In genomic region chrX:88072741-88073419, GRCm38 (mm10) we compare ENCODE assay signal across 21 mouse cellular contexts. TPM values are rescaled to one million over a fixed set of nuclear protein-coding genes. Genes with fewer than 3 reads are reported as not detected.
A peak's percentile ranks its signal among the peaks of the same experiment; 100 is the strongest.
DNase-seq lines count a peak whose midpoint lies in the region; ATAC-seq lines count a peak whose summit lies in the region.
"Had no signal": no experiment of that assay in that cellular context is flagged by ENCODE, and none has a peak within 500 bp of the region (broad histone marks: within the 10 kb centered on the region; RNA-seq: fewer than 3 reads in every experiment).

No protein-coding gene starts in this region.

- WGBS in forebrain, embryonic 13.5 days, result 43% methylated on average over 7 of the region's 7 CpGs
- 36% methylated on average over 7 of the region's 7 CpGs for WGBS in forebrain, embryonic 12.5 days
- 44% methylated on average over 7 of the region's 7 CpGs for WGBS in limb, embryonic 10.5 days

- no peak overlapping the region for H3K4me3 ChIP-seq in forebrain, embryonic 13.5 days
- H3K4me3 ChIP-seq in forebrain, embryonic 12.5 days (replicated peaks), result no peak overlapping the region
- H3K4me3 ChIP-seq in limb, embryonic 10.5 days, result no peak overlapping the region
- H3K4me3 ChIP-seq: embryonic facial prominence, embryonic 15.5 days; forebrain, embryonic 10.5 days; heart, adult 2 months; hindbrain, embryonic 13.5 days; left cerebral cortex, adult 2 months; liver, embryonic 15.5 days; megakaryocyte, embryonic 14.5 days; neural tube, embryonic 12.5 days had no signal

- intact Hi-C loops in left cerebral cortex, postnatal 4 days (cut with DNase I), result no loop called here
- intact Hi-C loops in left cerebral cortex, postnatal 10 days (cut with DNase I), result no loop called here

- H3K27ac ChIP-seq in forebrain, embryonic 13.5 days, result no peak overlapping the region
- H3K27ac ChIP-seq in forebrain, embryonic 12.5 days, result no peak overlapping the region
- H3K27ac ChIP-seq in limb, embryonic 10.5 days, result no peak overlapping the region
- H3K27ac ChIP-seq: embryonic facial prominence, embryonic 15.5 days; forebrain, embryonic 10.5 days; heart, adult 2 months; hindbrain, embryonic 13.5 days; left cerebral cortex, adult 2 months; liver, embryonic 15.5 days; neural tube, embryonic 12.5 days had no signal

- DNase-seq in left cerebral cortex, postnatal 4 days, result peak; percentile 38
- DNase-seq in left cerebral cortex, postnatal 10 days (ENCODE audit: extremely low spot score in 1 of 2, low spot score in 2 of 2), result no peak
- peak; percentile 50 for DNase-seq in cerebellum, adult 11-12 months
- DNase-seq in cerebellum, postnatal 25 days, result peak; percentile 49 to 68
- DNase-seq in limb, embryonic 10.5 days (ENCODE audit: low spot score), result no peak
- DNase-seq in spleen, adult 12 weeks (ENCODE audit: low spot score), result no peak
- DNase-seq: adrenal gland, adult 8-10 months; embryo, embryonic 11 days; heart, adult 2 months; lung, postnatal 10 days had no signal

- H3K27me3 ChIP-seq in forebrain, embryonic 13.5 days, result no peaks in the 10 kb centered on the region
- H3K27me3 ChIP-seq in forebrain, embryonic 12.5 days, result no peaks in the 10 kb centered on the region
- H3K27me3 ChIP-seq in limb, embryonic 10.5 days (ENCODE audit: low read depth, poor library complexity, severe bottlenecking), result no peaks in the 10 kb centered on the region
- H3K27me3 ChIP-seq: embryonic facial prominence, embryonic 15.5 days; hindbrain, embryonic 13.5 days; liver, embryonic 15.5 days; neural tube, embryonic 12.5 days had no signal

- H3K9ac ChIP-seq in forebrain, embryonic 13.5 days, result no peak overlapping the region
- no peak overlapping the region for H3K9ac ChIP-seq in forebrain, embryonic 12.5 days
- H3K9ac ChIP-seq: embryonic facial prominence, embryonic 15.5 days; hindbrain, embryonic 13.5 days; liver, embryonic 15.5 days; neural tube, embryonic 12.5 days had no signal

- no peak overlapping the region for H3K4me2 ChIP-seq in forebrain, embryonic 13.5 days
- no peak overlapping the region for H3K4me2 ChIP-seq in forebrain, embryonic 12.5 days
- H3K4me2 ChIP-seq: embryonic facial prominence, embryonic 15.5 days; hindbrain, embryonic 13.5 days; liver, embryonic 15.5 days; neural tube, embryonic 12.5 days had no signal

- ATAC-seq in forebrain, embryonic 13.5 days, result 0 out of 2 replicates have a peak, but pooled peaks have one; percentile 10
- no peak for ATAC-seq in forebrain, embryonic 12.5 days (ENCODE audit: low FRiP score)
- ATAC-seq: intestine, embryonic 16.5 days had no signal

- no peaks in the 10 kb centered on the region for H3K36me3 ChIP-seq in forebrain, embryonic 13.5 days (ENCODE audit: poor library complexity, severe bottlenecking)
- no peaks in the 10 kb centered on the region for H3K36me3 ChIP-seq in forebrain, embryonic 12.5 days (replicated peaks)
- no peaks in the 10 kb centered on the region for H3K36me3 ChIP-seq in limb, embryonic 10.5 days
- H3K36me3 ChIP-seq: embryonic facial prominence, embryonic 15.5 days; forebrain, embryonic 10.5 days; hindbrain, embryonic 13.5 days; liver, embryonic 15.5 days; neural tube, embryonic 12.5 days had no signal

- H3K4me1 ChIP-seq in forebrain, embryonic 13.5 days, result no peaks in the 10 kb centered on the region
- H3K4me1 ChIP-seq in forebrain, embryonic 12.5 days, result no peaks in the 10 kb centered on the region
- no peaks in the 10 kb centered on the region for H3K4me1 ChIP-seq in limb, embryonic 10.5 days
- H3K4me1 ChIP-seq: embryonic facial prominence, embryonic 15.5 days; forebrain, embryonic 10.5 days; hindbrain, embryonic 13.5 days; liver, embryonic 15.5 days; megakaryocyte, embryonic 14.5 days; neural tube, embryonic 12.5 days had no signal

- no peaks in the 10 kb centered on the region for H3K9me3 ChIP-seq in forebrain, embryonic 13.5 days (replicated peaks)
- H3K9me3 ChIP-seq in forebrain, embryonic 12.5 days, result no peaks in the 10 kb centered on the region
- no peaks in the 10 kb centered on the region for H3K9me3 ChIP-seq in limb, embryonic 10.5 days (replicated peaks)
- H3K9me3 ChIP-seq: embryonic facial prominence, embryonic 15.5 days; forebrain, embryonic 10.5 days; hindbrain, embryonic 13.5 days; liver, embryonic 15.5 days; megakaryocyte, embryonic 14.5 days; neural tube, embryonic 12.5 days had no signal

RNA-seq across cellular contexts. Expression of gene Il1rapl1, which starts 42.6 kb away (rescaled TPM):
- 2.7 and 2.8 TPM in 2 replicates for polyA plus RNA-seq in forebrain, embryonic 13.5 days (2015; fragmentation: Nextera tagmentation; extraction: Ambion mirVana)
- 1.5 and 2.0 TPM in 2 replicates for polyA plus RNA-seq in forebrain, embryonic 12.5 days (2016; fragmentation: Nextera tagmentation; extraction: Ambion mirVana)
- 10 to 100 TPM; 18.0 to 22.3 TPM for total RNA-seq in left cerebral cortex, postnatal 4 days (2021)
- 10 to 100 TPM; 36.5 to 36.6 TPM for total RNA-seq in left cerebral cortex, postnatal 10 days (2021)
- polyA plus RNA-seq in limb, embryonic 10.5 days (2016; fragmentation: Nextera tagmentation; extraction: Ambion mirVana), result 0.05 and 0.28 TPM in 2 replicates
- total RNA-seq: MEL had no signal
- polyA plus RNA-seq: heart, adult 2 months; liver, embryonic 15.5 days had no signal

Comparison
In these comparisons a context has a peak if more than half of its experiments do, and no peak if none do; other contexts are left out.
1. DNase-seq: peak in left cerebral cortex, postnatal 4 days (single experiment), cerebellum, adult 11-12 months (single experiment) and cerebellum, postnatal 25 days (2 of 2); none in left cerebral cortex, postnatal 10 days (0 of 2), limb, embryonic 10.5 days (single experiment) and spleen, adult 12 weeks (single experiment).